Mouse (Mus musculus) myocyte (in vitro differentiated cells): ENCODE measurements at regions not wholly inside any gene's neighbourhood (a gene's known extent, or its start where the extent isn't known, plus 50 kb on each side); places are given as distances from the start of the nearest gene placed in this dataset.
"Not testable (repeated sequence)": the region's sequence is repeated elsewhere in the genome, so short reads cannot be mapped to it uniquely, and the experiment has no call there.

Experiments
- H3K27me3 ChIP-seq: one replicate; pipeline ENCODE4 v1.6.1; 2011; ENCODE audit not compliant: control insufficient read depth, insufficient read depth, insufficient read length
- H3K36me3 ChIP-seq: one replicate; pipeline ENCODE4 v1.6.1; 2011; ENCODE audit not compliant: control insufficient read depth, insufficient read depth
- H3K4me2 ChIP-seq: one replicate; pipeline ENCODE4 v1.6.1; 2011; ENCODE audit warnings: low read depth, control low read depth
- H3K4me3 ChIP-seq: one replicate; pipeline ENCODE4 v1.5.1; 2011; ENCODE audit warnings: mild to moderate bottlenecking, control low read depth, moderate library complexity
- H3K79me2 ChIP-seq: one replicate; pipeline ENCODE4 v1.6.1; 2011; ENCODE audit not compliant: control insufficient read depth, insufficient read depth
- H3ac ChIP-seq: one replicate; pipeline ENCODE4 v1.6.1; 2011; ENCODE audit not compliant: control insufficient read depth, insufficient read length
- CEBPB ChIP-seq: IDR thresholded peaks from 2 replicates; pipeline ENCODE4 v1.6.1; 2011; ENCODE audit warnings: mild to moderate bottlenecking, moderate library complexity; ENCODE audit not compliant: poor library complexity, insufficient read depth, severe bottlenecking
- E2F4 ChIP-seq: IDR thresholded peaks from one replicate; pipeline ENCODE4 v1.6.1; 2011; ENCODE audit warnings: mild to moderate bottlenecking, control low read depth, moderate library complexity; ENCODE audit not compliant: insufficient read depth
- MAX ChIP-seq: IDR thresholded peaks from one replicate; pipeline ENCODE4 v1.6.1; 2011; ENCODE audit warnings: low read depth, mild to moderate bottlenecking, control low read depth
- MYOD1 ChIP-seq, 3 experiments: IDR thresholded peaks; one replicate each; pipeline ENCODE4 v1.6.1; 2011; ENCODE audit warnings: control low read depth in 2 of 3, low read depth in 2 of 3, mild to moderate bottlenecking in 2 of 3, moderate library complexity in 1 of 3; ENCODE audit not compliant: insufficient read length in 2 of 3, control insufficient read depth in 1 of 3
- MYOG ChIP-seq, 3 experiments: IDR thresholded peaks; one replicate each; pipeline ENCODE4 v1.6.1; 2011; ENCODE audit warnings: control low read depth in 2 of 3, low read depth in 2 of 3, mild to moderate bottlenecking in 2 of 3; ENCODE audit not compliant: insufficient read length in 2 of 3, control insufficient read depth in 1 of 3, insufficient read depth in 1 of 3
- POLR2A ChIP-seq: IDR thresholded peaks from one replicate; pipeline ENCODE4 v1.6.1; 2011; ENCODE audit warnings: low read depth, mild to moderate bottlenecking, control low read depth, moderate library complexity; ENCODE audit not compliant: insufficient read length
- POLR2AphosphoS2 ChIP-seq: IDR thresholded peaks from one replicate; pipeline ENCODE4 v1.6.1; 2011; ENCODE audit warnings: low read depth, control low read depth; ENCODE audit not compliant: insufficient read length
- REST ChIP-seq: IDR thresholded peaks from one replicate; pipeline ENCODE4 v1.6.1; 2011; ENCODE audit warnings: mild to moderate bottlenecking, control low read depth, moderate library complexity; ENCODE audit not compliant: insufficient read depth, insufficient read length
- SRF ChIP-seq: IDR thresholded peaks from one replicate; pipeline ENCODE4 v1.6.1; 2011; ENCODE audit warnings: low read depth; ENCODE audit not compliant: control insufficient read depth, insufficient read length
- TCF12 ChIP-seq: IDR thresholded peaks from one replicate; pipeline ENCODE4 v1.6.1; 2011; ENCODE audit warnings: mild to moderate bottlenecking, control low read depth; ENCODE audit not compliant: poor library complexity, insufficient read depth, severe bottlenecking
- TCF3 ChIP-seq: IDR thresholded peaks from one replicate; pipeline ENCODE4 v1.6.1; 2011; ENCODE audit warnings: low read depth, control low read depth; ENCODE audit not compliant: insufficient read length
- USF1 ChIP-seq: IDR thresholded peaks from one replicate; pipeline ENCODE4 v1.6.1; 2011; ENCODE audit warnings: low read depth, mild to moderate bottlenecking, control low read depth, moderate library complexity

DNA sequence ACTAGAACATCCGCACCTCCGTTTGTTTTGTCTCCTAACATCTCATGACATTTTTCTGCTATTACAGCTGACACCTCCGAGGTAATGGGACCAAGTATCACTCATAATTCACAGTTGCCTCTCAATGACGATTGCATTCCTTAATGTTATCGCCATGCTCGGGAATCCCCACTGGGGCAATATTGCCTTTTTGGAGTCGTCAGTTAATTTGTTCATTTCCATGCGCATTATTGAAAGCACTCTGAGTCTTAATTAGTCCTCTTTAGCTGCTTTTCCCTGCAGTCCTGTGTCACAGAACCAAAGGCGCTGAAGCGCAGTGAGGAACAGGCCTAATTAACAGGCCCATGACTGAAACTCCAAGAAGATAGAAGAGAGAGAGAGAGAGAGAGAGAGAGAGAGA lies 255.0 kb upstream of the Castor2 start:
- no peaks in the 10 kb centered on the region for H3K36me3 ChIP-seq
- TF ChIP-seq MYOD1 (IDR thresholded peaks at IDR 0.05; ENCODE audit: control insufficient read depth in 1 of 3, insufficient read length in 2 of 3, low read depth in 2 of 3) (no peak), USF1 (no peak), E2F4 (no peak), POLR2AphosphoS2 (no peak), TCF3 (no peak), SRF (no peak), MYOG (IDR thresholded peaks at IDR 0.05; ENCODE audit: control insufficient read depth in 1 of 3, insufficient read depth in 1 of 3, insufficient read length in 2 of 3, low read depth in 2 of 3) (no peak), POLR2A (no peak), REST (no peak), TCF12 (no peak), MAX (no peak), CEBPB (no peak)

DNA sequence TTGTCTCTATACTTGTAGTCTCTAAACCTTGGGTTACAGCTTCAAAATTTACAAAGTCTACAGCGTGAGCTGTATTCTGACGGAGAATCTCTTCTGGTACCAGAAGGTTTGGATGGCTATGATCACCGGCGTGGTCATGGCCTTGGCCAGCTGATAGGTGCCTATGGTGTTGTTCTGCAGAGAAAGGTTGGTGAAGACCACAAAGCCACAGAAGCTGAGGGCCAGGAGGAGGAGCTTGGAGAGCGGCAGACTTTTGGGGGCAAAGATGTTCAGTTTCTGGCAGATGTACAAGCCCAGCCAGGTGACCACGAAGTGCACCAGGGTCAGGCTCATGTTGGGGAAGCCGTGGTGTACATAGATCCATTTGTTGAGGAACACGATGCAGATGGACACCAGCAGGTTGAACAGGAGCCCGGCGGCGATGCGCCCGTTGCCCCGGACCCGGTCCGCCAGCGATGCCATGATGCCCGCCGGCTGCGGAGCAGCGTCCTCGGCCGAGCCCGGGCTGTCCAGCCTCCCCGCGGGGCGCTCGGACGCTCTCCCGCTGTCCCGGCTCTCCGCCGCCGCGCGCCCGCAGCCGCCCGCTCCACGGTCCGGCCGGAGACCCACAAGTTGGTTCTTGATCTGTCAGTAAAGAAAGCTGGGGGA lies 257.3 kb upstream of the Castor2 start:
- H3K27me3 ChIP-seq, H3K4me3 ChIP-seq, H3K79me2 ChIP-seq, H3K36me3 ChIP-seq, H3ac ChIP-seq, H3K4me2 ChIP-seq: not testable (repeated sequence)

More for the DNA sequence above, 255.0 kb upstream of the Castor2 start:
- Histone ChIP-seq H3ac (no peak overlapping the region), H3K79me2 (no peaks in the 10 kb centered on the region), H3K27me3 (no peaks in the 10 kb centered on the region), H3K4me2 (no peak overlapping the region), H3K4me3 (no peak overlapping the region)

DNA sequence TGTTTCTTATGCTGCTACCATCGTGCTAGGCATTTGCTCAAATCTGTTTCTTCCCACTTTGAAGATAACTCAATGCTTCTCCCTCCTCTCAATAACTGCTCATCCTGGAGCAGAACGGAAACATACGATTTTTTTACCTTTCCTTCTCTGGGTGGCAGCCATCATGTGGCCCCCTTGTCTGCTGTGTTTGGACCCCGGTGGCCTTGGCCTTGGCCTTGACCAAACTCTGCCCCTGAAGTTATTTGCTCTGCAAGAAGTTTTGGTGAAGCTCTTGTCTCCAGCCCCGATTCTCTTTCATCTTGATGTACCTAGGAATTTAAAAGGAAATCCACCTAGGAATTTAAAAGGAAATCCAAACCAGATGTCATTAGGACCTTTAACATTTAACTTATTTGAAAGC lies 261.2 kb upstream of the Castor2 start:
- TF ChIP-seq TCF12: no peak
- TF ChIP-seq USF1: no peak
- no peak for TF ChIP-seq MYOD1 (IDR thresholded peaks at IDR 0.05; ENCODE audit: control insufficient read depth in 1 of 3, insufficient read length in 2 of 3, low read depth in 2 of 3)
- no peak for TF ChIP-seq MYOG (IDR thresholded peaks at IDR 0.05; ENCODE audit: control insufficient read depth in 1 of 3, insufficient read depth in 1 of 3, insufficient read length in 2 of 3, low read depth in 2 of 3)
- no peak for TF ChIP-seq E2F4
- no peak for TF ChIP-seq TCF3
- no peak for TF ChIP-seq MAX
- no peak for TF ChIP-seq POLR2A
- TF ChIP-seq CEBPB: no peak
- TF ChIP-seq POLR2AphosphoS2: no peak
- TF ChIP-seq SRF: no peak
- TF ChIP-seq REST: no peak
- no peaks in the 10 kb centered on the region for H3K79me2 ChIP-seq
- no peak overlapping the region for H3K4me2 ChIP-seq
- no peak overlapping the region for H3K4me3 ChIP-seq
- H3K36me3 ChIP-seq: no peaks in the 10 kb centered on the region
- no peaks in the 10 kb centered on the region for H3K27me3 ChIP-seq
- no peak overlapping the region for H3ac ChIP-seq

DNA sequence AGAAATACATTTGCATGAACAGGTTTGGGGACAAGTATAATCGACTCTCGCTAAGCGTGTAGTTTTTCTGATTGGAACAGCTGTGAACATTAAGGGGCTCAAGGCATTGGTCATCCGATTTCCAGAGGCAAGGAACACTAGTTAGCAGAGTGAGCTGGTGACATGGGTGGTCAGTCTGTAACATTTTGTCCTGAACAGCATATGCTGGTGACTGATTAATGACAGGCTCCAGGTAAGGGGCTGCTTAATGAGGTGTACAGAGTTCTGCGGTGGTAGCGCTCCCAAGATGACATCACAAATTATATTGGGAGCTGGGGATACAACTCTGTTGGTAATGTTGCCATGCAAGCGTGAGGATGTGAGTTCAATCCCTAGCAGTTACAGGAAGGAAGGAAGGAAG lies 266.3 kb upstream of the Castor2 start:
- TF ChIP-seq TCF3: no peak
- TF ChIP-seq TCF12: no peak
- no peak for TF ChIP-seq CEBPB
- no peaks in the 10 kb centered on the region for H3K79me2 ChIP-seq
- H3ac ChIP-seq: no peak overlapping the region
- no peaks in the 10 kb centered on the region for H3K27me3 ChIP-seq
- no peak overlapping the region for H3K4me3 ChIP-seq
- H3K4me2 ChIP-seq: no peak overlapping the region
- no peaks in the 10 kb centered on the region for H3K36me3 ChIP-seq

DNA sequence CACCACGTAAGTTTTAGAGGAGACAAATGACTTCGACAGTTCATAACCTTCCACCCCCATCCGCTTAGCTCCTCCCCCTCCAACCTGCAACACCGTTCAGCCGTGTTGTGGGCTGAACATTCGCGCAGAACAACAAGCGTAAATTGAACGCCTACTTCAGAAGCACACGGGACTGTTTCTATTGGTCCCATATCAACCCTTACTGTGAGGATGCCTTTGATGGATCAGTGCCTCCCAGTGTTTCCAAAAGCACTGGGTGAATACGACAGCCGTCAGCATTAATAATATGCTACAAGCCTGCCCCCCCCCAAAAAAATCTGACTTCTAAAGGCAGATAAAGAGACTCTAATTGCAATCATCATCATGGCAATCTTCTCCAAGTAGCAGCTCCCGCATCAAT lies 271.3 kb upstream of the Castor2 start:
- no peak overlapping the region for H3ac ChIP-seq
- H3K27me3 ChIP-seq: no peaks in the 10 kb centered on the region
- H3K79me2 ChIP-seq: no peaks in the 10 kb centered on the region
- H3K4me2 ChIP-seq: no peak overlapping the region
- H3K4me3 ChIP-seq: no peak overlapping the region
- TF ChIP-seq REST (no peak), MYOD1 (IDR thresholded peaks at IDR 0.05; ENCODE audit: control insufficient read depth in 1 of 3, insufficient read length in 2 of 3, low read depth in 2 of 3) (no peak), TCF3 (no peak), USF1 (no peak), E2F4 (no peak), MYOG (IDR thresholded peaks at IDR 0.05; ENCODE audit: control insufficient read depth in 1 of 3, insufficient read depth in 1 of 3, insufficient read length in 2 of 3, low read depth in 2 of 3) (no peak), CEBPB (no peak), POLR2A (no peak), TCF12 (no peak), MAX (no peak), POLR2AphosphoS2 (no peak)
- no peaks in the 10 kb centered on the region for H3K36me3 ChIP-seq
